Mouse (Mus musculus) limb, embryonic 10.5 days (tissue): Measurements from ENCODE around the gene Gnptab. TPM values are rescaled to one million over a fixed set of nuclear protein-coding genes. Genes with fewer than 3 reads are reported as not detected.

Source experiments
- DNase-seq: peaks from one replicate; pipeline ENCODE4 v3.0.0-alpha.2; 2017; ENCODE audit warnings: low spot score
- H3K27ac ChIP-seq: fragments of 300-500 bp; sonication (generic); 2 replicates; pipeline ENCODE4 v1.5.1; 2016; ENCODE audit warnings: mild to moderate bottlenecking
- H3K27me3 ChIP-seq: fragments of 300-500 bp; sonication (generic); 2 replicates; pipeline ENCODE4 v1.6.1; 2016; ENCODE audit warnings: low read depth, mild to moderate bottlenecking; ENCODE audit not compliant: poor library complexity, severe bottlenecking
- H3K36me3 ChIP-seq: fragments of 300-500 bp; sonication (generic); 2 replicates; pipeline ENCODE4 v1.6.1; 2016; ENCODE audit warnings: mild to moderate bottlenecking, moderate library complexity
- H3K4me1 ChIP-seq: fragments of 300-500 bp; sonication (generic); 2 replicates; pipeline ENCODE4 v1.6.1; 2016
- H3K4me3 ChIP-seq: fragments of 300-500 bp; sonication (generic); 2 replicates; pipeline ENCODE4 v1.5.1; 2016; ENCODE audit warnings: mild to moderate bottlenecking, moderate library complexity
- H3K9me3 ChIP-seq: fragments of 300-500 bp; sonication (generic); replicated peaks from 2 replicates; pipeline ENCODE4 v1.6.1; 2016; ENCODE audit warnings: mild to moderate bottlenecking
- WGBS: fragments of 180-500 bp; shearing (Covaris S2); methylation state at CpG from one replicate; pipeline ENCODE4 v1.1.7; 2016; 5-methylcytosine and 5-hydroxymethylcytosine counted together
- polyA plus RNA-seq: library from polyadenylated mRNA; unstranded; fragments of >200 nt; fragmentation: Nextera tagmentation; extraction: Ambion mirVana; gene quantifications from 2 replicates; pipeline ENCODE4 v1.2.1, GENCODE M21; 2016

Gene Gnptab
- 7.1 and 8.6 TPM in 2 replicates for polyA plus RNA-seq

- peak; percentile 92 for DNase-seq
- Histone ChIP-seq H3K4me3 (peak within 1 kb of the TSS; percentile 85), H3K36me3 (no peaks in the 10 kb centered on the region), H3K4me1 (peaks cover 24% of the 10 kb centered on the region), H3K9me3 (no peaks in the 10 kb centered on the region), H3K27ac (peak within 1 kb of the TSS; percentile 90), H3K27me3 (no peaks in the 10 kb centered on the region)
- 2% methylated on average over 87 of the region's 87 CpGs for WGBS
Observed at GRCm38 (mm10) chr10:88379013-88379885, at the start of gene Gnptab, which contains the start of gene Dram1. Gene Gnptab (plus strand): TSS chr10:88379132. Gene Dram1 (minus strand): TSS chr10:88379080.

DNA sequence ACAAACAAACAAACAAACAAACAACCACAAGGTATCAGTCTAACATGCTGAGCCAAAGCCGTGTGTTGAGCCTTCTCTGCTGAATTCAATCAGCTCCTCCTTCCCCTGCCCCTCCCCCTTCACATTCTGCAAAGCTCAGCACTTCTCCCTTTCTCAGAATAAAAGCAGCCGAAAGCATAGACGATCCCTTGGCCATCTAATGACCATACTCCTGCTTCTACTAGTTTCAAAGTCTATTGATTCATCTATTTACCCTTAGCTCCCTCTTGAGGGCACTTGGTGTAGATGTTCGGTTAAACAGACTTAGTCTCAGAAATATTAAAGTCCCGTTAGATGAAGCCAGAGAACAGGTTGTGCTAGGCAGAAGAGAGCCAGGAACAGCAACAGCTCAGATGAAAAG lies 48.2 kb upstream of the Gnptab start:
- Histone ChIP-seq H3K27ac (no peak overlapping the region), H3K9me3 (no peaks in the 10 kb centered on the region), H3K4me1 (peaks cover 5% of the 10 kb centered on the region; the same call in 1 of the 2 replicates), H3K27me3 (no peaks in the 10 kb centered on the region), H3K4me3 (no peak overlapping the region), H3K36me3 (no peaks in the 10 kb centered on the region)
- DNase-seq = no peak
- WGBS = 46% methylated on average over 5 of the region's 5 CpGs

DNA sequence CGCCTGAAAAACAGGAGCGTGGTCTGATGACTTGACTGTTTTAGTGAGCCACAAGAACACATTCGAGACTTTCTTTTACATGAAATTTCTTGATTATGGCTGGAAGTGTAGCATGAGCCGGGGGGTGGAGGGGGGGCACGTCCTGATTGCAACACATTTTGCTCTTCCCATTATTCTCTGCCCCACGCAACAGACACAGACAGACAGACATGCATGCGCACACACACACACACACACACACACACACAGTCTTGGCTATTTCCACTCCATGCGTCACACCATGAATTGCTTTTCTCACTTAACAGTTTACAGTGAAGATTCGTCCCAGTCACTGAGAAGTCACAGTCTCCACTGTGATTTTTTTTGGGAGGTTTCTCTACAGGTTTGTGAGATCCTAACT lies 38.3 kb upstream of the Gnptab start:
- no peak for DNase-seq
- H3K4me1 ChIP-seq = peaks cover 5% of the 10 kb centered on the region; the same call in 1 of the 2 replicates
- no peak overlapping the region for H3K4me3 ChIP-seq
- no peaks in the 10 kb centered on the region for H3K9me3 ChIP-seq
- H3K36me3 ChIP-seq = no peaks in the 10 kb centered on the region
- H3K27me3 ChIP-seq = no peaks in the 10 kb centered on the region
- WGBS = 91% methylated on average over 9 of the region's 9 CpGs
- H3K27ac ChIP-seq = no peak overlapping the region

GRCm38 (mm10) chr10:88341368-88341767 lies 37.6 kb upstream of the Gnptab start:
- no peak for DNase-seq
- Histone ChIP-seq H3K36me3 (no peaks in the 10 kb centered on the region), H3K4me1 (peaks cover 10% of the 10 kb centered on the region; the same call in 1 of the 2 replicates), H3K4me3 (no peak overlapping the region), H3K27me3 (no peaks in the 10 kb centered on the region), H3K27ac (no peak overlapping the region), H3K9me3 (no peaks in the 10 kb centered on the region)
- 91% methylated on average over 6 of the region's 6 CpGs for WGBS

GRCm38 (mm10) chr10:88345899-88346401 lies 33.0 kb upstream of the Gnptab start:
- 72% methylated on average over 11 of the region's 11 CpGs for WGBS
- H3K4me3 ChIP-seq = no peak overlapping the region
- no peak for DNase-seq
- H3K27ac ChIP-seq = no peak overlapping the region
- 0 out of 2 replicates have a peak, but pooled peaks cover 6% of the 10 kb centered on the region for H3K4me1 ChIP-seq
- no peaks in the 10 kb centered on the region for H3K27me3 ChIP-seq
- no peaks in the 10 kb centered on the region for H3K36me3 ChIP-seq
- no peaks in the 10 kb centered on the region for H3K9me3 ChIP-seq

GRCm38 (mm10) chr10:88346454-88347245 lies 32.3 kb upstream of the Gnptab start:
- Histone ChIP-seq H3K36me3 (no peaks in the 10 kb centered on the region), H3K9me3 (no peaks in the 10 kb centered on the region), H3K27ac (no peak overlapping the region), H3K4me3 (no peak overlapping the region), H3K27me3 (no peaks in the 10 kb centered on the region), H3K4me1 (0 out of 2 replicates have a peak, but pooled peaks cover 6% of the 10 kb centered on the region)
- no peak for DNase-seq
- 81% methylated on average over 12 of the region's 12 CpGs for WGBS

- WGBS = 58% methylated on average over 8 of the region's 8 CpGs
- no peak overlapping the region for H3K4me3 ChIP-seq
Observed at GRCm38 (mm10) chr10:88349800-88350199, 29.1 kb upstream of the Gnptab start.

DNA sequence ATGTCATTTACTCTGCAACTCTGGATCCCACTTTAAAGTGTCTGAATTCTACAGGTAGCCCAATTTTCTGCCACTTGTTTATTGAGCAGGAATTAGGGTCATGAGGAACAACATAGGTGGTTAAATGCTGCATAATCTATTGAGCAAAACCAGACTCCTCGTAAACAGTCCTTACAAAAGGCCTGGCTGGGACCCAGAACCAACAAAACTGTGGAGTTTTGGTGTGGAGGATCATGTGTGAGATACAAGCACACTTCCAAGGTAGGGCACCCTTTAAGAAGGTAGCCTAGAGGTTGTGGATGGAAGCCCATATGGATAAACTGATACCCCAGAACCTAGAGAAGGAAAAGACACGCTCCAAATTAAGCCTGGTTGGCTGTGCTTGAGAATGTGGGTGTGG lies 28.2 kb upstream of the Gnptab start:
- no peak for DNase-seq
- Histone ChIP-seq H3K36me3 (no peaks in the 10 kb centered on the region), H3K4me3 (no peak overlapping the region), H3K27ac (no peak overlapping the region), H3K27me3 (peaks cover 8% of the 10 kb centered on the region; the same call in 1 of the 2 replicates), H3K9me3 (no peaks in the 10 kb centered on the region), H3K4me1 (0 out of 2 replicates have a peak, but pooled peaks cover 6% of the 10 kb centered on the region)
- 76% methylated on average over 2 of the region's 2 CpGs for WGBS

More at GRCm38 (mm10) chr10:88349800-88350199, 29.1 kb upstream of the Gnptab start:
- Histone ChIP-seq H3K9me3 (no peaks in the 10 kb centered on the region), H3K27me3 (no peaks in the 10 kb centered on the region), H3K27ac (no peak overlapping the region), H3K4me1 (0 out of 2 replicates have a peak, but pooled peaks cover 6% of the 10 kb centered on the region), H3K36me3 (no peaks in the 10 kb centered on the region)
- DNase-seq = no peak

DNA sequence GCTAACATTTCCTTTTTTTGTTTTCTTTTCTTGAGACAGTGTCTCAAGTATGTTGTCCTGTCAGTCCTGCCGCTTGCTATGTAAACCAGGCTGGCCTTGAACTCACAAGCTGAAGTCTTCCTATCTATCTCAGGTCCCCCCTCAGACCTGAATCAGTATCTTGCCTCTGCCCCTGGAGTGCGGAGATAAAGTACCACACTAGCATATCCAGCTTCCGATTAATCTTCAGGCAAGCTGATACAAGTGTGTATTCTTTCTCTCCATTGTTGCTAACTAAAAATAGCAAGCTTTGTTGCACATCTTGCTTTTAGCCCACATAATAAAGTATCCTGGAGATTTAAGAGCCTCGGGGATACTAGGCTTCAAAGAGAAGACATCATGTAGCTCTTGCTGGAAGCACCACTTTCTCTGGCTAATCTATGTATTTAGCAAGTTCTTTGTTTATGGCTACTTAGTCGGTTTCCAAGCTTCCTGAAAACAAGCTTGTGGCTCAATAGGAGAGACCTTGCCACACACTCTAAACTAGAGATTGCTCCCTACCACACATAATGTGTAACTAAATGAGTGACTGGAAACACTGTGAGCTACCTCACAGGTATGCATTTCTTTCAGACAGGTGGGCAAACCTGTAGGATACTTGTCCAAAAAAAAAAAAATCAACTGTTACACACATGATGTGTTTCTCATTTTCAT lies 27.4 kb upstream of the Gnptab start:
- H3K27ac ChIP-seq = no peak overlapping the region
- DNase-seq = no peak
- 82% methylated on average over 5 of the region's 5 CpGs for WGBS
- peaks cover 2% of the 10 kb centered on the region for H3K4me1 ChIP-seq
- no peak overlapping the region for H3K4me3 ChIP-seq
- peaks cover 17% of the 10 kb centered on the region for H3K27me3 ChIP-seq
- no peaks in the 10 kb centered on the region for H3K9me3 ChIP-seq
- H3K36me3 ChIP-seq = no peaks in the 10 kb centered on the region

- H3K4me1 ChIP-seq = peaks cover 10% of the 10 kb centered on the region
- H3K36me3 ChIP-seq = no peaks in the 10 kb centered on the region
- no peak for DNase-seq
- H3K9me3 ChIP-seq = no peaks in the 10 kb centered on the region
- no peak overlapping the region for H3K4me3 ChIP-seq
- H3K27me3 ChIP-seq = peaks cover 27% of the 10 kb centered on the region
- no peak overlapping the region for H3K27ac ChIP-seq
- WGBS = 89% methylated on average over 2 of the region's 2 CpGs
Observed at GRCm38 (mm10) chr10:88352549-88352948, 26.4 kb upstream of the Gnptab start.

- Histone ChIP-seq H3K4me1 (peaks cover 10% of the 10 kb centered on the region), H3K27ac (no peak overlapping the region), H3K4me3 (no peak overlapping the region), H3K27me3 (peaks cover 39% of the 10 kb centered on the region), H3K36me3 (no peaks in the 10 kb centered on the region), H3K9me3 (no peaks in the 10 kb centered on the region)
- WGBS = 78% methylated on average over 5 of the region's 5 CpGs
- DNase-seq = no peak
Observed at GRCm38 (mm10) chr10:88354599-88354998, 24.3 kb upstream of the Gnptab start.
